Mouse (Mus musculus) midbrain, embryonic 15.5 days (tissue): Measurements from ENCODE around the gene Krt13. TPM values are rescaled to one million over a fixed set of nuclear protein-coding genes. Genes with fewer than 3 reads are reported as not detected.

Experiments used
- ATAC-seq: fragments of 200-750 bp; cut with Nextera tagmentation; replicated peaks from 2 replicates; pipeline ENCODE4 v1.8.0; 2017; ENCODE audit warnings: moderate TSS enrichment
- H3K27ac ChIP-seq: fragments of 300-500 bp; sonication (generic); 2 replicates; pipeline ENCODE4 v1.5.1; 2015; ENCODE audit warnings: mild to moderate bottlenecking, inconsistent platforms
- H3K27me3 ChIP-seq: fragments of 300-500 bp; sonication (generic); replicated peaks from 2 replicates; pipeline ENCODE4 v1.6.1; 2015; ENCODE audit warnings: inconsistent platforms
- H3K36me3 ChIP-seq: fragments of 300-500 bp; sonication (generic); replicated peaks from 2 replicates; pipeline ENCODE4 v1.6.1; 2015; ENCODE audit warnings: inconsistent platforms
- H3K4me1 ChIP-seq: fragments of 300-500 bp; sonication (generic); 2 replicates; pipeline ENCODE4 v1.6.1; 2015; ENCODE audit warnings: inconsistent platforms
- H3K4me2 ChIP-seq: fragments of 300-500 bp; sonication (generic); 2 replicates; pipeline ENCODE4 v1.6.1; 2015; ENCODE audit warnings: inconsistent platforms, mild to moderate bottlenecking, moderate library complexity
- H3K4me3 ChIP-seq: fragments of 300-500 bp; sonication (generic); 2 replicates; pipeline ENCODE4 v1.5.1; 2015; ENCODE audit warnings: mild to moderate bottlenecking, inconsistent platforms
- H3K9ac ChIP-seq: fragments of 300-500 bp; sonication (generic); 2 replicates; pipeline ENCODE4 v1.6.1; 2015; ENCODE audit warnings: mild to moderate bottlenecking, inconsistent platforms
- H3K9me3 ChIP-seq: fragments of 300-500 bp; sonication (generic); 2 replicates; pipeline ENCODE4 v1.6.1; 2016; ENCODE audit warnings: inconsistent platforms
- WGBS: fragments of 180-500 bp; shearing (Covaris S2); methylation state at CpG from one replicate; pipeline ENCODE4 v1.1.7; 2015; ENCODE audit warnings: mixed read lengths; 5-methylcytosine and 5-hydroxymethylcytosine counted together
- polyA plus RNA-seq: library from polyadenylated mRNA; unstranded; fragments of >200 nt; fragmentation: Nextera tagmentation; extraction: Ambion mirVana; gene quantifications from 2 replicates; pipeline ENCODE4 v1.2.1, GENCODE M21; 2015

Gene Krt13
- polyA plus RNA-seq, 1 experiment from 2014 or later = not detected

- Histone ChIP-seq H3K4me2 (no peak overlapping the region), H3K27me3 (peaks cover 18% of the 10 kb centered on the region), H3K27ac (no peak overlapping the region), H3K4me1 (peaks cover 16% of the 10 kb centered on the region), H3K9me3 (no peaks in the 10 kb centered on the region), H3K36me3 (no peaks in the 10 kb centered on the region), H3K9ac (no peak overlapping the region), H3K4me3 (no peak overlapping the region)
- 91% methylated on average over 21 of the region's 21 CpGs for WGBS
- ATAC-seq = no peak
These were observed 19.6 kb upstream of the Krt13 start for GRCm38 (mm10) chr11:100140966-100141365.

GRCm38 (mm10) chr11:100139391-100139790 is 18.0 kb upstream of the Krt13 start:
- H3K9ac ChIP-seq = no peak overlapping the region
- no peak overlapping the region for H3K27ac ChIP-seq
- H3K9me3 ChIP-seq = no peaks in the 10 kb centered on the region
- peaks cover 3% of the 10 kb centered on the region for H3K27me3 ChIP-seq
- H3K36me3 ChIP-seq = no peaks in the 10 kb centered on the region
- no peak overlapping the region for H3K4me2 ChIP-seq
- no peak for ATAC-seq
- peaks cover 7% of the 10 kb centered on the region; the same call in 1 of the 2 replicates for H3K4me1 ChIP-seq
- no peak overlapping the region for H3K4me3 ChIP-seq
- WGBS = 80% methylated on average over 2 of the region's 2 CpGs

- H3K9ac ChIP-seq = no peak overlapping the region
- H3K4me3 ChIP-seq = no peak overlapping the region
- WGBS = 43% methylated on average over 7 of the region's 7 CpGs
- no peak overlapping the region for H3K27ac ChIP-seq
- H3K4me2 ChIP-seq = no peak overlapping the region
- no peaks in the 10 kb centered on the region for H3K9me3 ChIP-seq
- ATAC-seq = no peak
- no peaks in the 10 kb centered on the region for H3K36me3 ChIP-seq
- no peaks in the 10 kb centered on the region; the same call in 1 of the 2 replicates for H3K27me3 ChIP-seq
- H3K4me1 ChIP-seq = peaks cover 7% of the 10 kb centered on the region; the same call in 1 of the 2 replicates
These were observed 17.4 kb upstream of the Krt13 start for GRCm38 (mm10) chr11:100138809-100139208.

- Histone ChIP-seq H3K27me3 (no peaks in the 10 kb centered on the region), H3K9ac (no peak overlapping the region), H3K4me2 (no peak overlapping the region), H3K36me3 (no peaks in the 10 kb centered on the region), H3K27ac (no peak overlapping the region), H3K4me1 (peaks cover 7% of the 10 kb centered on the region; the same call in 1 of the 2 replicates), H3K9me3 (no peaks in the 10 kb centered on the region), H3K4me3 (no peak overlapping the region)
- 38% methylated on average over 5 of the region's 5 CpGs for WGBS
- no peak for ATAC-seq
These were observed 16.3 kb upstream of the Krt13 start for GRCm38 (mm10) chr11:100137693-100138092.

GRCm38 (mm10) chr11:100136559-100136958 is 15.2 kb upstream of the Krt13 start:
- Histone ChIP-seq H3K4me1 (peaks cover 7% of the 10 kb centered on the region; the same call in 1 of the 2 replicates), H3K9me3 (no peaks in the 10 kb centered on the region), H3K27ac (no peak overlapping the region), H3K27me3 (no peaks in the 10 kb centered on the region), H3K4me2 (no peak overlapping the region), H3K36me3 (no peaks in the 10 kb centered on the region), H3K9ac (no peak overlapping the region), H3K4me3 (no peak overlapping the region)
- WGBS = 34% methylated on average over 5 of the region's 5 CpGs
- no peak for ATAC-seq

- H3K9me3 ChIP-seq = no peaks in the 10 kb centered on the region
- peaks cover 7% of the 10 kb centered on the region; the same call in 1 of the 2 replicates for H3K4me1 ChIP-seq
- no peak within 1 kb of the TSS for H3K9ac ChIP-seq
- no peaks in the 10 kb centered on the region for H3K36me3 ChIP-seq
- no peak within 1 kb of the TSS for H3K4me3 ChIP-seq
- WGBS = 67% methylated on average over 7 of the region's 7 CpGs
- no peak within 1 kb of the TSS for H3K27ac ChIP-seq
- H3K27me3 ChIP-seq = no peaks in the 10 kb centered on the region
- ATAC-seq = no peak
- no peak within 1 kb of the TSS for H3K4me2 ChIP-seq
These were observed 14.4 kb upstream of the Krt13 start, which contains the start of gene Krt15 for GRCm38 (mm10) chr11:100135731-100136130. Gene Krt15, minus strand, starts transcription at chr11:100135928.

GRCm38 (mm10) chr11:100124901-100125300 is 3.5 kb upstream of the Krt13 start:
- H3K27ac ChIP-seq = no peak overlapping the region
- no peaks in the 10 kb centered on the region for H3K27me3 ChIP-seq
- no peaks in the 10 kb centered on the region for H3K4me1 ChIP-seq
- ATAC-seq = no peak
- H3K4me2 ChIP-seq = no peak overlapping the region
- no peak overlapping the region for H3K4me3 ChIP-seq
- H3K36me3 ChIP-seq = no peaks in the 10 kb centered on the region
- no peaks in the 10 kb centered on the region for H3K9me3 ChIP-seq
- no peak overlapping the region for H3K9ac ChIP-seq
- WGBS = 79% methylated on average over 7 of the region's 7 CpGs

GRCm38 (mm10) chr11:100120331-100120730 is 1.0 kb downstream of the Krt13 start:
- H3K36me3 ChIP-seq = no peaks in the 10 kb centered on the region
- no peak overlapping the region for H3K4me3 ChIP-seq
- H3K4me2 ChIP-seq = no peak overlapping the region
- WGBS = 89% methylated on average over 5 of the region's 5 CpGs
- no peaks in the 10 kb centered on the region for H3K9me3 ChIP-seq
- no peak overlapping the region for H3K27ac ChIP-seq
- ATAC-seq = no peak
- no peaks in the 10 kb centered on the region for H3K27me3 ChIP-seq
- H3K9ac ChIP-seq = no peak overlapping the region
- H3K4me1 ChIP-seq = no peaks in the 10 kb centered on the region

GRCm38 (mm10) chr11:100113742-100114029 is 7.7 kb downstream of the Krt13 start:
- no peak for ATAC-seq
- Histone ChIP-seq H3K27ac (no peak overlapping the region), H3K4me1 (no peaks in the 10 kb centered on the region), H3K9ac (no peak overlapping the region), H3K9me3 (no peaks in the 10 kb centered on the region), H3K27me3 (no peaks in the 10 kb centered on the region), H3K36me3 (no peaks in the 10 kb centered on the region), H3K4me2 (no peak overlapping the region), H3K4me3 (no peak overlapping the region)
- 78% methylated on average over 2 of the region's 2 CpGs for WGBS

- WGBS = 86% methylated on average over 11 of the region's 11 CpGs
- no peak for ATAC-seq
These were observed 8.2 kb downstream of the Krt13 start for GRCm38 (mm10) chr11:100112935-100113741.

GRCm38 (mm10) chr11:100105576-100106122 is 15.7 kb downstream of the Krt13 start, which contains the start of gene Krt36:
Gene Krt36, minus strand, starts transcription at chr11:100105626.
- no peak for ATAC-seq
- Histone ChIP-seq H3K9me3 (no peaks in the 10 kb centered on the region), H3K4me1 (no peaks in the 10 kb centered on the region), H3K9ac (no peak within 1 kb of the TSS), H3K4me3 (no peak within 1 kb of the TSS), H3K27ac (no peak within 1 kb of the TSS), H3K27me3 (no peaks in the 10 kb centered on the region), H3K36me3 (no peaks in the 10 kb centered on the region), H3K4me2 (no peak within 1 kb of the TSS)
- 92% methylated on average over 6 of the region's 6 CpGs for WGBS

More at GRCm38 (mm10) chr11:100112935-100113741, 8.2 kb downstream of the Krt13 start:
- no peaks in the 10 kb centered on the region for H3K27me3 ChIP-seq
- no peak overlapping the region for H3K9ac ChIP-seq
- no peaks in the 10 kb centered on the region for H3K4me1 ChIP-seq
- no peak overlapping the region for H3K4me2 ChIP-seq
- H3K36me3 ChIP-seq = no peaks in the 10 kb centered on the region
- H3K27ac ChIP-seq = no peak overlapping the region
- no peaks in the 10 kb centered on the region for H3K9me3 ChIP-seq
- H3K4me3 ChIP-seq = no peak overlapping the region

- H3K4me1 ChIP-seq = no peaks in the 10 kb centered on the region
- 64% methylated on average over 15 of the region's 15 CpGs for WGBS
- no peak overlapping the region for H3K9ac ChIP-seq
- H3K9me3 ChIP-seq = no peaks in the 10 kb centered on the region
- H3K27ac ChIP-seq = no peak overlapping the region
- H3K36me3 ChIP-seq = no peaks in the 10 kb centered on the region
- H3K4me2 ChIP-seq = no peak overlapping the region
- no peaks in the 10 kb centered on the region for H3K27me3 ChIP-seq
- H3K4me3 ChIP-seq = no peak overlapping the region
- no peak for ATAC-seq
These were observed 18.5 kb downstream of the Krt13 start for GRCm38 (mm10) chr11:100102693-100103429.
